31 mouse cellular contexts compared by ENCODE assay signal in genomic region chr6:37829631-37830030, GRCm38 (mm10).
"Had no signal": no experiment of that assay in that cellular context is flagged by ENCODE, and none has a peak within 500 bp of the region (broad histone marks: within the 10 kb centered on the region; RNA-seq: fewer than 3 reads in every experiment).

No protein-coding gene starts in this region.

- H3K4me2 ChIP-seq: limb, embryonic 12.5 days; limb, embryonic 13.5 days; limb, embryonic 15.5 days; liver, embryonic 11.5 days; liver, embryonic 13.5 days; liver, embryonic 15.5 days; lung, embryonic 14.5 days; lung, embryonic 15.5 days; midbrain, embryonic 11.5 days; midbrain, embryonic 12.5 days; midbrain, embryonic 13.5 days; midbrain, embryonic 15.5 days had no signal

- H3K27me3 ChIP-seq: limb, embryonic 12.5 days; limb, embryonic 13.5 days; limb, embryonic 15.5 days; liver, embryonic 13.5 days; liver, embryonic 15.5 days; lung, embryonic 15.5 days; megakaryocyte, embryonic 14.5 days; midbrain, embryonic 12.5 days; midbrain, embryonic 13.5 days; midbrain, embryonic 15.5 days had no signal

- H3K9ac ChIP-seq: limb, embryonic 12.5 days; limb, embryonic 13.5 days; limb, embryonic 15.5 days; liver, embryonic 13.5 days; liver, embryonic 14.5 days; liver, embryonic 15.5 days; liver, postnatal 0 days; lung, embryonic 14.5 days; lung, embryonic 15.5 days; midbrain, embryonic 12.5 days; midbrain, embryonic 13.5 days; midbrain, embryonic 15.5 days had no signal

- H3K9me3 ChIP-seq: limb, embryonic 10.5 days; limb, embryonic 15.5 days; liver, embryonic 13.5 days; liver, embryonic 15.5 days; midbrain, embryonic 15.5 days had no signal

- H3K27ac ChIP-seq: left cerebral cortex, adult 2 months; limb, embryonic 10.5 days; limb, embryonic 12.5 days; limb, embryonic 13.5 days; limb, embryonic 15.5 days; liver, embryonic 13.5 days; liver, embryonic 14.5 days; liver, embryonic 15.5 days; lung, embryonic 15.5 days; macrophage; midbrain, embryonic 10.5 days; midbrain, embryonic 12.5 days; midbrain, embryonic 13.5 days; midbrain, embryonic 15.5 days had no signal

- DNase-seq: left cerebral cortex, postnatal 4 days; liver; liver, embryonic 13.5 days; liver, postnatal 0 days; lung, adult 18-20 months; lung, adult 2 months; lung, embryonic 14.5 days; lung, postnatal 10 days; lung, postnatal 14 days; lung, postnatal 36 days; lung, postnatal 4 days; midbrain, embryonic 14.5 days had no signal

- ATAC-seq: liver, postnatal 0 days; lung, postnatal 0 days; midbrain, embryonic 13.5 days; midbrain, embryonic 15.5 days; midbrain, embryonic 16.5 days had no signal

- H3K4me1 ChIP-seq: limb, embryonic 10.5 days; limb, embryonic 12.5 days; limb, embryonic 13.5 days; limb, embryonic 15.5 days; liver, embryonic 13.5 days; liver, embryonic 15.5 days; lung, embryonic 15.5 days; megakaryocyte, embryonic 14.5 days; midbrain, embryonic 10.5 days; midbrain, embryonic 12.5 days; midbrain, embryonic 13.5 days; midbrain, embryonic 15.5 days had no signal

- H3K4me3 ChIP-seq: left cerebral cortex, adult 2 months; limb, embryonic 10.5 days; limb, embryonic 12.5 days; limb, embryonic 13.5 days; limb, embryonic 15.5 days; liver, embryonic 13.5 days; liver, embryonic 15.5 days; lung, embryonic 15.5 days; megakaryocyte, embryonic 14.5 days; midbrain, embryonic 10.5 days; midbrain, embryonic 12.5 days; midbrain, embryonic 13.5 days; midbrain, embryonic 15.5 days; myocyte had no signal

- H3K36me3 ChIP-seq: limb, embryonic 10.5 days; limb, embryonic 12.5 days; limb, embryonic 13.5 days; limb, embryonic 15.5 days; liver, embryonic 13.5 days; liver, embryonic 15.5 days; lung, embryonic 15.5 days; midbrain, embryonic 10.5 days; midbrain, embryonic 12.5 days; midbrain, embryonic 13.5 days; midbrain, embryonic 15.5 days had no signal
